Mouse (Mus musculus) limb, embryonic 11.5 days (tissue): ENCODE measurements at regions not wholly inside any gene's neighbourhood (a gene's known extent, or its start where the extent isn't known, plus 50 kb on each side); places are given as distances from the start of the nearest gene placed in this dataset.

Experiments
- ATAC-seq: fragments of 200-750 bp; cut with Nextera tagmentation; 2 replicates; pipeline ENCODE4 v1.8.0; 2017; ENCODE audit warnings: low read depth; ENCODE audit not compliant: insufficient number of reproducible peaks, low FRiP score, low TSS enrichment
- DNase-seq: peaks from one replicate; pipeline ENCODE4 v3.0.0-alpha.2; 2015; ENCODE audit warnings: low spot score
- H3K27ac ChIP-seq: fragments of 300-500 bp; sonication (generic); replicated peaks from 2 replicates; pipeline ENCODE4 v1.5.1; 2014; ENCODE audit warnings: low read depth, mild to moderate bottlenecking, low read length
- H3K27me3 ChIP-seq: fragments of 300-500 bp; sonication (generic); 2 replicates; pipeline ENCODE4 v1.6.1; 2014; ENCODE audit warnings: mild to moderate bottlenecking, low read length, mixed read lengths; ENCODE audit not compliant: control insufficient read depth, insufficient read depth
- H3K36me3 ChIP-seq: fragments of 300-500 bp; sonication (generic); 2 replicates; pipeline ENCODE4 v1.6.1; 2014; ENCODE audit warnings: mild to moderate bottlenecking, low read length, moderate library complexity, mixed read lengths; ENCODE audit not compliant: control insufficient read depth, insufficient read depth
- H3K4me1 ChIP-seq: fragments of 300-500 bp; sonication (generic); 2 replicates; pipeline ENCODE4 v1.6.1; 2014; ENCODE audit warnings: low read length, mixed read lengths; ENCODE audit not compliant: control insufficient read depth, insufficient read depth
- H3K4me2 ChIP-seq: fragments of 300-500 bp; sonication (generic); 2 replicates; pipeline ENCODE4 v1.6.1; 2014; ENCODE audit warnings: low read depth, mild to moderate bottlenecking, moderate library complexity; ENCODE audit not compliant: severe bottlenecking
- H3K4me3 ChIP-seq: fragments of 300-500 bp; sonication (generic); 2 replicates; pipeline ENCODE4 v1.5.1; 2014; ENCODE audit warnings: low read depth, low read length
- H3K9ac ChIP-seq: fragments of 300-500 bp; sonication (generic); 2 replicates; pipeline ENCODE4 v1.6.1; 2014; ENCODE audit warnings: mild to moderate bottlenecking, low read length
- H3K9me3 ChIP-seq: fragments of 300-500 bp; sonication (generic); 2 replicates; pipeline ENCODE4 v1.6.1; 2016; ENCODE audit warnings: low read length; ENCODE audit not compliant: control insufficient read depth
- WGBS: fragments of 180-500 bp; shearing (Covaris S2); extraction: QIAGEN DNeasy Blood & Tissue Kit; methylation state at CpG from one replicate; pipeline ENCODE4 v1.1.7; 2014; 5-methylcytosine and 5-hydroxymethylcytosine counted together

- Histone ChIP-seq H3K4me3 (no peak overlapping the region), H3K36me3 (no peaks in the 10 kb centered on the region), H3K4me1 (0 out of 2 replicates have a peak, but pooled peaks cover 11% of the 10 kb centered on the region), H3K27ac (no peak overlapping the region), H3K9ac (no peak overlapping the region), H3K9me3 (no peaks in the 10 kb centered on the region), H3K27me3 (no peaks in the 10 kb centered on the region), H3K4me2 (no peak overlapping the region)
- 67% methylated on average over 9 of the region's 9 CpGs for WGBS
- DNase-seq (no peak), ATAC-seq (no peak)
These were observed 154.2 kb upstream of the Rpl34 start for GRCm38 (mm10) chr3:130884393-130884792.

- Histone ChIP-seq H3K27ac (no peak overlapping the region), H3K36me3 (no peaks in the 10 kb centered on the region), H3K4me2 (no peak overlapping the region), H3K9me3 (no peaks in the 10 kb centered on the region), H3K27me3 (no peaks in the 10 kb centered on the region), H3K4me3 (no peak overlapping the region), H3K9ac (no peak overlapping the region), H3K4me1 (0 out of 2 replicates have a peak, but pooled peaks cover 11% of the 10 kb centered on the region)
- WGBS = 16% methylated on average over 4 of the region's 4 CpGs
- DNase-seq (no peak), ATAC-seq (no peak)
These were observed 153.7 kb upstream of the Rpl34 start for GRCm38 (mm10) chr3:130883928-130884327.

- Histone ChIP-seq H3K27me3 (no peaks in the 10 kb centered on the region), H3K4me2 (no peak overlapping the region), H3K36me3 (no peaks in the 10 kb centered on the region), H3K27ac (no peak overlapping the region), H3K9me3 (no peaks in the 10 kb centered on the region), H3K4me3 (no peak overlapping the region), H3K9ac (no peak overlapping the region), H3K4me1 (0 out of 2 replicates have a peak, but pooled peaks cover 11% of the 10 kb centered on the region)
- ATAC-seq (no peak), DNase-seq (no peak)
- WGBS = 67% methylated on average over 6 of the region's 6 CpGs
These were observed 153.1 kb upstream of the Rpl34 start for GRCm38 (mm10) chr3:130883319-130883718.

GRCm38 (mm10) chr3:130880482-130880881 is 150.3 kb upstream of the Rpl34 start:
- Histone ChIP-seq H3K9me3 (no peaks in the 10 kb centered on the region), H3K9ac (no peak overlapping the region), H3K27ac (no peak overlapping the region), H3K36me3 (no peaks in the 10 kb centered on the region), H3K4me2 (no peak overlapping the region), H3K27me3 (no peaks in the 10 kb centered on the region), H3K4me1 (0 out of 2 replicates have a peak, but pooled peaks cover 9% of the 10 kb centered on the region), H3K4me3 (no peak overlapping the region)
- no peak for DNase-seq
- 83% methylated on average over 6 of the region's 6 CpGs for WGBS
- no peak for ATAC-seq

GRCm38 (mm10) chr3:130879463-130879862 is 149.3 kb upstream of the Rpl34 start:
- no peak overlapping the region for H3K9ac ChIP-seq
- H3K4me3 ChIP-seq = no peak overlapping the region
- 48% methylated on average over 8 of the region's 8 CpGs for WGBS
- ATAC-seq = no peak
- no peaks in the 10 kb centered on the region for H3K9me3 ChIP-seq
- H3K36me3 ChIP-seq = no peaks in the 10 kb centered on the region
- H3K4me2 ChIP-seq = no peak overlapping the region
- H3K27me3 ChIP-seq = no peaks in the 10 kb centered on the region
- no peak overlapping the region for H3K27ac ChIP-seq
- 0 out of 2 replicates have a peak, but pooled peaks cover 3% of the 10 kb centered on the region for H3K4me1 ChIP-seq
- DNase-seq = no peak

GRCm38 (mm10) chr3:130878834-130879233 is 148.6 kb upstream of the Rpl34 start:
- DNase-seq (no peak), ATAC-seq (no peak)
- no peak overlapping the region for H3K9ac ChIP-seq
- H3K9me3 ChIP-seq = no peaks in the 10 kb centered on the region
- 77% methylated on average over 7 of the region's 7 CpGs for WGBS
- H3K27ac ChIP-seq = no peak overlapping the region
- H3K36me3 ChIP-seq = no peaks in the 10 kb centered on the region
- 0 out of 2 replicates have a peak, but pooled peaks cover 2% of the 10 kb centered on the region for H3K4me1 ChIP-seq
- no peak overlapping the region for H3K4me3 ChIP-seq
- no peaks in the 10 kb centered on the region for H3K27me3 ChIP-seq
- no peak overlapping the region for H3K4me2 ChIP-seq

GRCm38 (mm10) chr3:130877981-130878380 is 147.8 kb upstream of the Rpl34 start:
- no peak for ATAC-seq
- no peak overlapping the region for H3K9ac ChIP-seq
- 89% methylated on average over 5 of the region's 5 CpGs for WGBS
- H3K4me3 ChIP-seq = no peak overlapping the region
- DNase-seq = no peak
- H3K4me1 ChIP-seq = no peaks in the 10 kb centered on the region
- no peaks in the 10 kb centered on the region for H3K27me3 ChIP-seq
- no peaks in the 10 kb centered on the region for H3K9me3 ChIP-seq
- H3K4me2 ChIP-seq = no peak overlapping the region
- no peak overlapping the region for H3K27ac ChIP-seq
- no peaks in the 10 kb centered on the region for H3K36me3 ChIP-seq

- Histone ChIP-seq H3K27me3 (no peaks in the 10 kb centered on the region), H3K4me3 (no peak overlapping the region), H3K4me1 (no peaks in the 10 kb centered on the region), H3K9me3 (no peaks in the 10 kb centered on the region), H3K9ac (no peak overlapping the region), H3K4me2 (no peak overlapping the region), H3K27ac (no peak overlapping the region), H3K36me3 (no peaks in the 10 kb centered on the region)
- ATAC-seq (no peak), DNase-seq (no peak)
- 74% methylated on average over 11 of the region's 11 CpGs for WGBS
These were observed 143.5 kb upstream of the Rpl34 start for GRCm38 (mm10) chr3:130873745-130874144.
